Mouse (Mus musculus): ENCODE measurements around the gene Elp4. TPM values are rescaled to one million over a fixed set of nuclear protein-coding genes. Genes with fewer than 3 reads are reported as not detected.

The Elp4 gene
- polyA plus RNA-seq, 1 experiment from 2014 or later: 40.4 TPM

DNA sequence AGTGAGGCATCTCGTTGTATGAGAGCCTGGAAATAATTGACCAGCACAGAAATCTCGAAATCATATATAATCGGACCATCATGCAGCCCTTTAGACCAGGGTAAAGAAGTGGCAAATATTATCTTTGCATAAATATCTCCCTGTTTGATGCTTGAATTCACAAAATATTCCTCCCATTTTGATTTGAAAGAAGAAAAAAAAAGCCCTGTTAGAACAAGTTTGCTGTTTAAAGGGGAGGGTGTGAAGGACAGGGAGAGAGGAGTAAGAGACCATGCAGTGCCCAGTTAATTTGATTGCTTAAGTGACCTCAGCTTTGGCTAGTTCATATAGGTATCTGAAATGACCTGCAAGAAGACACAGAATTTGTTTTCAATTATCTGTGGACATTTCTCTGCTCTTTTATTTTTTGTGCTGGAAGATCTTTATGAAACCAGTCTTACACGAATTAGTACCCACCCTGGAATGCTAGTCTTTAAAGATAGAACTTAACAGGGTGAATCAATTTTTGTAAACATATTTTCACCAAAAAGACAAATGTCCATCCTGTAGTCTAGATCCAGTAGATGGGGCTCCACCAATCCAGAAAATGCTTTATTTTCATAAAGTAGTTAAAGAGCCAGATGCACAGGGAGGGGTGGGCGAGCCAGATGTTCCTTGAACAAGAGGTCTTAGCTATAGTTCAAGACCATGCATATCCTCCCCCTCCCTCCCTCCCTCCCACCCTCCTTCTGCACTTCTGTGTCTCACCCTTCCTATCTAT lies 238.7 kb downstream of the Elp4 start:
- no peak for ATAC-seq (ENCODE audit: insufficient number of reproducible peaks, insufficient read depth, low FRiP score, low read depth)
- Histone ChIP-seq H3K4me3 (ENCODE audit: low read depth, low read length) (no peak overlapping the region), H3K27me3 (ENCODE audit: control insufficient read depth, insufficient read depth, low read length) (peaks cover 75% of the 10 kb centered on the region), H3K27ac (ENCODE audit: low read length) (no peak overlapping the region), H3K4me1 (ENCODE audit: control insufficient read depth, insufficient read depth, low read length) (0 out of 2 replicates have a peak, but pooled peaks cover 4% of the 10 kb centered on the region), H3K9me3 (ENCODE audit: control insufficient read depth, low read depth, low read length) (no peaks in the 10 kb centered on the region), H3K9ac (replicated peaks; ENCODE audit: low read depth, low read length) (no peak overlapping the region), H3K36me3 (ENCODE audit: control insufficient read depth, insufficient read depth, low read length) (no peaks in the 10 kb centered on the region), H3K4me2 (replicated peaks; ENCODE audit: low read depth, low read length) (no peak overlapping the region)
- 12% methylated on average over 5 of the region's 5 CpGs for WGBS

DNA sequence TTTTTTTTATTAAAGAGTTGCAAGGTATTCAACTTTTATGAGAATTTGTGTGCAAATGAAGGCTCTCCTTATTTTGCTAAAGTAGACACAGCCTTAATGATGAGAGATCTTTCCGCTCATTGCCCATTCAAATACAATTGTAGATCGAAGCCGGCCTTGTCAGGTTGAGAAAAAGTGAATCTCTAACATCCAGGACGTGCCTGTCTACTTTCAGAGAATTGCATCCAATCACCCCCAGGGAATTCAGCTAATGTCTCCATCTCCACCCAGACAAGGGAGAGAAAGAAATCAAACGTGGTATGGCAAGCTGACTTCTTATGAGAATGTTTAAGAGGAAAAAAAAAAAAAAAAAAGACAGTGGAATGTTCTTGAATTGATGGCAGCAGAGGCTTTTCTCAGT lies 239.4 kb downstream of the Elp4 start:
- H3K27me3 ChIP-seq (ENCODE audit: control insufficient read depth, insufficient read depth, low read length): peaks cover 71% of the 10 kb centered on the region
- no peak overlapping the region for H3K4me2 ChIP-seq (replicated peaks; ENCODE audit: low read depth, low read length)
- H3K9me3 ChIP-seq (ENCODE audit: control insufficient read depth, low read depth, low read length): no peaks in the 10 kb centered on the region
- no peaks in the 10 kb centered on the region for H3K36me3 ChIP-seq (ENCODE audit: control insufficient read depth, insufficient read depth, low read length)
- H3K4me3 ChIP-seq (ENCODE audit: low read depth, low read length): no peak overlapping the region
- no peak overlapping the region for H3K9ac ChIP-seq (replicated peaks; ENCODE audit: low read depth, low read length)
- no peak overlapping the region for H3K27ac ChIP-seq (ENCODE audit: low read length)
- H3K4me1 ChIP-seq (ENCODE audit: control insufficient read depth, insufficient read depth, low read length): 0 out of 2 replicates have a peak, but pooled peaks cover 4% of the 10 kb centered on the region
- no peak for ATAC-seq (ENCODE audit: insufficient number of reproducible peaks, insufficient read depth, low FRiP score, low read depth)
- 8% methylated on average over 5 of the region's 5 CpGs for WGBS

DNA sequence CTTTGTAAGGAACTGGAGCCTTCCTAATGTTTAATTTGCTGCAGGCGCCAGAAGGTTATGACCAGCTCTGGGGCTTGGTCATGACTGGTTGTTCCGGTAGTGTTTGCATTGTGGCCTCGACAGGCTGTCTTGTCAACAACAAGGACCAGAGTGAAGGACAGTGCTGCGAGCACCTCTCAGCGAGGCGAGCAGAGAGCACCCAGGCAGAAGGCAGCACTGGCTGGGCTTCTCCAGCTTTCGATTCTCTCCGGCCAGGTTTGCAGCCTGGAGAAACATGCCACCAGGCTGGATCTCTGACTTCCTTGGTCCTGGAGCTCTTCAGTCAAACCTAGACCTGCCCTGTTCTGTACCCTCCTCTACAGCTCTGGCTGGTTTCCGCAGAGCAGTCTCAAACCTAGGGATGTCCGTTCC lies 241.3 kb downstream of the Elp4 start:
- no peaks in the 10 kb centered on the region for H3K36me3 ChIP-seq (ENCODE audit: control insufficient read depth, insufficient read depth, low read length)
- 3% methylated on average over 10 of the region's 10 CpGs for WGBS
- ATAC-seq (ENCODE audit: insufficient number of reproducible peaks, insufficient read depth, low FRiP score, low read depth): no peak
- no peak overlapping the region for H3K4me3 ChIP-seq (ENCODE audit: low read depth, low read length)
- H3K27ac ChIP-seq (ENCODE audit: low read length): no peak overlapping the region
- H3K27me3 ChIP-seq (ENCODE audit: control insufficient read depth, insufficient read depth, low read length): peaks cover 77% of the 10 kb centered on the region
- H3K4me2 ChIP-seq (replicated peaks; ENCODE audit: low read depth, low read length): no peak overlapping the region
- no peak overlapping the region for H3K9ac ChIP-seq (replicated peaks; ENCODE audit: low read depth, low read length)
- H3K9me3 ChIP-seq (ENCODE audit: control insufficient read depth, low read depth, low read length): no peaks in the 10 kb centered on the region
- no peaks in the 10 kb centered on the region for H3K4me1 ChIP-seq (ENCODE audit: control insufficient read depth, insufficient read depth, low read length)

DNA sequence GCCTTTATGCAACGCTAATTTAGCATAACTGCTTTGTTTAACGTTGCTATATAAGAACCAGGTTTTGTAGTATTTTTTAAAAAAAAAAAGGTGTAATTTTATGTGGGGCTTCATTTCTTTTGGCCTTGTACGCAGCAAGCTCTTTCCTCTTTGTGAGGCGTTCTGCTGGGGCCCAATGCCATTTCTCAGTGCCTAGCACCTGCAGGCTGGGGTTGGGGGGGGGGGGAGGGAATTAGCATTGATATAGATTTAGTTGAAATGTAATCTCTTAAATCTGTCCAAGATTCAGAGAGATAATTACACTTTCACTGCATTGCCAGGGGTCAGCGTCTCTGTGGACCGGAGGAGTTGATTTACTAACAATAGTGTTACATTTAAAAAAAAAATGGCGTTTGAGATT lies 241.8 kb downstream of the Elp4 start:
- no peak overlapping the region for H3K27ac ChIP-seq (ENCODE audit: low read length)

DNA sequence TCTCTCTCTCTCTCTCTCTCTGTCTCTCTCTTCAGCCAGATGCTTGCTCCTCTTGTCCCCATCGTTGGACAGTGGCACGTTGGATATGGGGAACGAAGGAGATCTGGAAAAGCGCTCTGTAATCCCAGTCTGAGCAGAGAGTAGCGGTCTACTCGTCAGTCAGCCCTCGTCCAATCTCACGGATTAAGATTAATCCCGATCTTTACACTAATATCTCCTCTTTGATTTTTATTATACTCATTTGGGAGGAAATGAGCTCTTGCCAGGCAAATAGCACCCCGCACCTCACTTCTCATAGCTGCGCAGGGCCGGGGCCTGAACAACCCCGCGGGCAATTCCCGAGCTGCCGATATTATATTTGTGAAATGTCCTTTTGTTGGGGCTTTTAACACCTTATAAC lies 242.2 kb downstream of the Elp4 start:
- H3K4me2 ChIP-seq (replicated peaks; ENCODE audit: low read depth, low read length): no peak overlapping the region
- no peak overlapping the region for H3K4me3 ChIP-seq (ENCODE audit: low read depth, low read length)
- no peak overlapping the region for H3K9ac ChIP-seq (replicated peaks; ENCODE audit: low read depth, low read length)
- H3K9me3 ChIP-seq (ENCODE audit: control insufficient read depth, low read depth, low read length): no peaks in the 10 kb centered on the region
- no peaks in the 10 kb centered on the region for H3K4me1 ChIP-seq (ENCODE audit: control insufficient read depth, insufficient read depth, low read length)
- H3K27me3 ChIP-seq (ENCODE audit: control insufficient read depth, insufficient read depth, low read length): peaks cover 74% of the 10 kb centered on the region
- ATAC-seq (ENCODE audit: insufficient number of reproducible peaks, insufficient read depth, low FRiP score, low read depth): no peak
- no peak overlapping the region for H3K27ac ChIP-seq (ENCODE audit: low read length)
- 3% methylated on average over 16 of the region's 16 CpGs for WGBS
- H3K36me3 ChIP-seq (ENCODE audit: control insufficient read depth, insufficient read depth, low read length): no peaks in the 10 kb centered on the region

More for the DNA sequence above, 241.8 kb downstream of the Elp4 start:
- Histone ChIP-seq H3K27me3 (ENCODE audit: control insufficient read depth, insufficient read depth, low read length) (peaks cover 75% of the 10 kb centered on the region), H3K4me2 (replicated peaks; ENCODE audit: low read depth, low read length) (no peak overlapping the region), H3K9me3 (ENCODE audit: control insufficient read depth, low read depth, low read length) (no peaks in the 10 kb centered on the region), H3K4me1 (ENCODE audit: control insufficient read depth, insufficient read depth, low read length) (no peaks in the 10 kb centered on the region), H3K36me3 (ENCODE audit: control insufficient read depth, insufficient read depth, low read length) (no peaks in the 10 kb centered on the region), H3K9ac (replicated peaks; ENCODE audit: low read depth, low read length) (no peak overlapping the region), H3K4me3 (ENCODE audit: low read depth, low read length) (no peak overlapping the region)
- WGBS: 6% methylated on average over 7 of the region's 7 CpGs
- no peak for ATAC-seq (ENCODE audit: insufficient number of reproducible peaks, insufficient read depth, low FRiP score, low read depth)

DNA sequence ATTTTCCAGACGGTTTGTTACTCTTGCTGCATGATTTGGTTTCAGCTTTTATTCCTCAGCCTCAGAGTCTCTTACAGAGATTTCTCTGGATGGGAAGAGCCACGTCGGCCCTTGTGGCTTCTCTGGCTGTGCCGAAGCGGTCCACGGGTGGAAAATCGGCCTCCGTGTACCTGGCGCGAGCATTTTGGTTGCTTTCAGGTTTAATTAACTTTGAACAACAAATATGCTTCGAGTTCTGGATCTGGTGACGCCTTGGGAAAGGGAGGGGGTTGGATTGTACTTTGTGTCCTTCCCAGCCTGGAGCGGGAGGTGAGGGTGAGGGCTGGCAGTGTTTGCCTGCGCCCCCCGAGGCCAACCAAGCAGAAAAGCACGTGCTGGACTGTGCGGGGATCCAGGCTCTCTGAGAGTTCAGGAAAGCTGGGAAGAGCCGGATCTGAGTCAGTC lies 242.7 kb downstream of the Elp4 start:
- H3K4me2 ChIP-seq (replicated peaks; ENCODE audit: low read depth, low read length): no peak overlapping the region
- H3K4me1 ChIP-seq (ENCODE audit: control insufficient read depth, insufficient read depth, low read length): no peaks in the 10 kb centered on the region
- H3K4me3 ChIP-seq (ENCODE audit: low read depth, low read length): no peak overlapping the region
- peaks cover 74% of the 10 kb centered on the region for H3K27me3 ChIP-seq (ENCODE audit: control insufficient read depth, insufficient read depth, low read length)
- H3K9ac ChIP-seq (replicated peaks; ENCODE audit: low read depth, low read length): no peak overlapping the region
- no peak for ATAC-seq (ENCODE audit: insufficient number of reproducible peaks, insufficient read depth, low FRiP score, low read depth)
- no peak overlapping the region for H3K27ac ChIP-seq (ENCODE audit: low read length)
- no peaks in the 10 kb centered on the region for H3K9me3 ChIP-seq (ENCODE audit: control insufficient read depth, low read depth, low read length)
- H3K36me3 ChIP-seq (ENCODE audit: control insufficient read depth, insufficient read depth, low read length): no peaks in the 10 kb centered on the region
- WGBS: 2% methylated on average over 18 of the region's 18 CpGs

DNA sequence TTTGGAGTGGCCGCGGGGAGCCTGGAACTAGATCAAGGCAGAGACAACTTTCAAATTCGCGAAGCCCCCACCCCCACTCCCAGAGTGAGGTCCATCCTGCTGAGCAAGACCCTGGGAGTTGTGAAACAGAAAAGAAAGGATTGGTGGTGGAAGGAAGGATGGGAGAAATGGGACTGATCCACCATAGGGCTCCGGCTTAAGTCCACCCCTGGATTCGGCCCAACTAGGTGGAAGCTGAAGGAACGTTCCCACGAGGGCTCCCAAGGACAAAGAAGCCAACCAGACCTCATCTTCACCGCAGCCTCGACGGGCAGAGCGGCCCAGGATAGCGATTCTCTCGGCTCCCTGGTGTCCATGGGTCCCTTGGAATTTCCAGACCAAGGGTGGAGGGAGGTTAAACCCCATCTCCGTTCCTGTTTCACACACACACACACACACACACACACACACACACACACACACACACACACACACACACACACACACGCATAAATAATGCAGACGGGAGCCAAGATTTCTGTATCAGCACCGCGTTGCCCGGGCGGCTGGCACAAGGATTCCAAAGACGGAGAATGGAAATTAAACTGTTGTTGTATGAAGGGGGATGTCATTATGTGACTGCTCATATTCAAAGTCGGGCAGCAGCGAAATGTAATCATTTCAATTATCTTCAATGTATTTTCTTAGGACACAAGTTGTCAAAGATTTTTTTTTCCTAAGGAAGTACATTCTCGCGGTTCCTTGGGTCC lies 243.3 kb downstream of the Elp4 start:
- WGBS: 2% methylated on average over 26 of the region's 26 CpGs
- H3K36me3 ChIP-seq (ENCODE audit: control insufficient read depth, insufficient read depth, low read length): no peaks in the 10 kb centered on the region
- no peak overlapping the region for H3K9ac ChIP-seq (replicated peaks; ENCODE audit: low read depth, low read length)
- H3K4me2 ChIP-seq (replicated peaks; ENCODE audit: low read depth, low read length): no peak overlapping the region
- H3K27ac ChIP-seq (ENCODE audit: low read length): no peak overlapping the region
- no peaks in the 10 kb centered on the region for H3K4me1 ChIP-seq (ENCODE audit: control insufficient read depth, insufficient read depth, low read length)
- no peak for ATAC-seq (ENCODE audit: insufficient number of reproducible peaks, insufficient read depth, low FRiP score, low read depth)
- no peak overlapping the region for H3K4me3 ChIP-seq (ENCODE audit: low read depth, low read length)
- H3K27me3 ChIP-seq (ENCODE audit: control insufficient read depth, insufficient read depth, low read length): peaks cover 72% of the 10 kb centered on the region
- no peaks in the 10 kb centered on the region for H3K9me3 ChIP-seq (ENCODE audit: control insufficient read depth, low read depth, low read length)

DNA sequence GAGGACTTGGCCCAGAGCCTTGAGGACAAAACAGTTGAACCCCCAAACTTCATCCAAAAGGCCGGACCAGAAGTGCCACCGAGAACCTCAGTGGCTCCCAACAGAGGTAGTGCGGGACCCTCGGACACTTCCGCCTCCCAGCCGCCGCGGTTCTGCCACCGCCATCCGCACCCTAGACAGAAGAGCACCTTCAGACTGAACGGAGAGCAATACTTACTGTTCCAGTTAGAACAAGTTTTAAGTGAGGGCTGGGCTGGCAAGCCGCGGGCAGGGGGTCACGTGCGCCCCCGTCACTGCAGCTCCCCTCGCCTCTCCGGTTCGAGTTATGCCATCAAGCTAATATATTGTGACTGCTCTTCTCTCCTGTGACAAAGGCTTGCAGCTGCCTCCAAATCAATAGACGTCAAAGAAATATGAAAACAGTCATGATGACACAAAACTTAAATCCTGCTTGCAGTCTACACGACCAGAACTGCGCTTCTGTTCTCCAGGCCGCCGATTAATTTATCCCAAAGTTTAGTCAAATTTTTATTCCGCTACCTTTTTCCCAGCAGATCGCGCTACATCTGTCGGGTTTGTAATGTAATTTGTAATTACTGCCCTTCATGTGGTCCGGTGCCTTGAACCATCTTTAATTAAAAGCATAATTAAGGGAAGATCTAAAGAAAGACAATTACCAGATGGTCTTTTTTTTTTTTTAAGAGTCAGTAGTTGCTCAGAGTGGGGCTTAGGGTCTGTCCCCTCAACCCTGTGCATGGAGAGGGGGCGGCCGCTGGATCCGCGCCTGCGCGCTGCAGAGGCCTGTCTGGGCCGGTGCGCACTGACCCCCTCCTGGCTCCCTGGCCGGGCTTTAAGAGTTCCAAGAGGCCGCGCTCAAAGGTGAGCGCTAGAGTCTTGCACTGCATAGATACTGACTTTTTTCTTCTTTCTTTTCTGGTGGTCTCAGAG lies 244.2 kb downstream of the Elp4 start:
- Histone ChIP-seq H3K9ac (replicated peaks; ENCODE audit: low read depth, low read length) (no peak overlapping the region), H3K9me3 (ENCODE audit: control insufficient read depth, low read depth, low read length) (no peaks in the 10 kb centered on the region), H3K4me2 (replicated peaks; ENCODE audit: low read depth, low read length) (no peak overlapping the region), H3K4me3 (ENCODE audit: low read depth, low read length) (no peak overlapping the region), H3K27ac (ENCODE audit: low read length) (no peak overlapping the region), H3K27me3 (ENCODE audit: control insufficient read depth, insufficient read depth, low read length) (peaks cover 63% of the 10 kb centered on the region), H3K36me3 (ENCODE audit: control insufficient read depth, insufficient read depth, low read length) (no peaks in the 10 kb centered on the region), H3K4me1 (ENCODE audit: control insufficient read depth, insufficient read depth, low read length) (no peaks in the 10 kb centered on the region)
- 2% methylated on average over 41 of the region's 41 CpGs for WGBS
- ATAC-seq (ENCODE audit: insufficient number of reproducible peaks, insufficient read depth, low FRiP score, low read depth): no peak
